Mouse (Mus musculus): ENCODE results near the gene Xpot.

The Xpot gene

GRCm38 (mm10) chr10:121622431-121622830, 3.7 kb downstream of the Xpot start:
- DNase-seq: no peak

- DNase-seq: no peak
These were observed 10.2 kb downstream of the Xpot start for GRCm38 (mm10) chr10:121615935-121616334.

GRCm38 (mm10) chr10:121615146-121615870, 10.8 kb downstream of the Xpot start:
- no peak for DNase-seq

- DNase-seq: peak; percentile 63 to 71
These were observed 12.6 kb downstream of the Xpot start for GRCm38 (mm10) chr10:121613570-121613969.

GRCm38 (mm10) chr10:121612448-121612847, 13.7 kb downstream of the Xpot start:
- no peak for DNase-seq

GRCm38 (mm10) chr10:121611587-121611986, 14.5 kb downstream of the Xpot start:
- DNase-seq: no peak

GRCm38 (mm10) chr10:121608177-121608576, 18.0 kb downstream of the Xpot start:
- DNase-seq: peak in 1 of 2 experiments; percentile 31

- no peak for DNase-seq
These were observed 21.3 kb downstream of the Xpot start for GRCm38 (mm10) chr10:121604632-121605344.

GRCm38 (mm10) chr10:121603556-121603955, 22.6 kb downstream of the Xpot start:
- DNase-seq: no peak

GRCm38 (mm10) chr10:121601272-121601671, 24.9 kb downstream of the Xpot start:
- DNase-seq: no peak

- DNase-seq: no peak
These were observed 29.6 kb downstream of the Xpot start for GRCm38 (mm10) chr10:121596580-121596979.

- peak in 1 of 2 experiments; percentile 19 for DNase-seq
These were observed 35.0 kb downstream of the Xpot start for GRCm38 (mm10) chr10:121591106-121591505.

GRCm38 (mm10) chr10:121587371-121587840, 38.7 kb downstream of the Xpot start:
- DNase-seq: no peak

GRCm38 (mm10) chr10:121586675-121587370, 39.3 kb downstream of the Xpot start, which contains the start of gene Tbk1:
Gene Tbk1, minus strand, starts transcription at chr10:121586787.
- peak; percentile 93 to 96 for DNase-seq

GRCm38 (mm10) chr10:121585791-121586642, 40.1 kb downstream of the Xpot start:
- DNase-seq: peak; percentile 28

GRCm38 (mm10) chr10:121585056-121585790, 40.9 kb downstream of the Xpot start:
- peak in 1 of 2 experiments; percentile 23 for DNase-seq

- no peak for DNase-seq
These were observed 42.1 kb downstream of the Xpot start for GRCm38 (mm10) chr10:121584033-121584432.

GRCm38 (mm10) chr10:121583016-121583415, 43.1 kb downstream of the Xpot start:
- no peak for DNase-seq

- no peak for DNase-seq
These were observed 43.8 kb downstream of the Xpot start for GRCm38 (mm10) chr10:121582287-121582686.

- peak in 1 of 2 experiments; percentile 13 for DNase-seq
These were observed 44.7 kb downstream of the Xpot start for GRCm38 (mm10) chr10:121581405-121581804.

- no peak for DNase-seq
These were observed 45.8 kb downstream of the Xpot start for GRCm38 (mm10) chr10:121580381-121580780.

- DNase-seq: no peak
These were observed 49.8 kb downstream of the Xpot start for GRCm38 (mm10) chr10:121576372-121576771.
